ENCODE assay signal across 8 mouse cellular contexts in genomic region chr3:90491350-90491749, GRCm38 (mm10). TPM values are rescaled to one million over a fixed set of nuclear protein-coding genes. Genes with fewer than 3 reads are reported as not detected.
DNase-seq lines count a peak whose midpoint lies in the region; TF ChIP-seq lines count a peak whose summit lies in the region.

No protein-coding gene starts in this region.

- TF ChIP-seq POLR2A in heart, adult 2 months (IDR thresholded peaks at IDR 0.05; ENCODE audit: insufficient read depth, low read depth, low read length) = no peak

- no peaks in the 10 kb centered on the region for H3K79me2 ChIP-seq in heart, adult 2 months (replicated peaks; ENCODE audit: control insufficient read depth, insufficient read depth, low read length)

- H3K36me3 ChIP-seq in heart, adult 2 months (ENCODE audit: control insufficient read depth, insufficient read depth, low read length) = peaks cover 2% of the 10 kb centered on the region

- TF ChIP-seq CTCF in heart, adult 2 months (IDR thresholded peaks at IDR 0.05) = peak; percentile 42

- H3K27ac ChIP-seq in heart, adult 2 months = no peak overlapping the region; the same call in 1 of the 2 replicates

- no peak overlapping the region for H3K4me3 ChIP-seq in heart, adult 2 months

- TF ChIP-seq EP300 in heart, adult 2 months (IDR thresholded peaks at IDR 0.05; ENCODE audit: insufficient read depth, low read depth, low read length) = no peak

- H3K27me3 ChIP-seq in heart, adult 2 months (ENCODE audit: control insufficient read depth, insufficient read depth, low read length) = no peaks in the 10 kb centered on the region

- WGBS in heart, adult 2 months = 34% methylated on average over 2 of the region's 2 CpGs

- intact Hi-C loops in heart, adult 2 months (cut with DNase I) = loop anchor here (1.0 to 5.0 kb wide), 4 partner anchors 17 to 162 kb away; partner anchors contain the start of gene Chtop
- intact Hi-C loops in heart, postnatal 36 days (cut with DNase I) = loop anchor here (1.0 to 5.0 kb wide), 4 partner anchors 17 to 216 kb away; partner anchors contain the start of gene Chtop

- peaks cover 1% of the 10 kb centered on the region for H3K4me1 ChIP-seq in heart, adult 2 months (ENCODE audit: control insufficient read depth, insufficient read depth, low read length)

- DNase-seq in heart, adult 2 months = peak in 1 of 2 experiments; percentile 32
- DNase-seq in heart, postnatal 36 days = no peak
- peak; percentile 69 for DNase-seq in 3134 (ENCODE audit: extremely low read depth, insufficient read length, low spot score)
- DNase-seq in CD8-positive naive resting alpha-beta T cell, adult 2 months (ENCODE audit: low read depth in 2 of 2, low spot score in 2 of 2) = peak; percentile 36 to 44
- DNase-seq in induced T-regulatory cell, adult 2 months (ENCODE audit: low read depth) = peak; percentile 82
- DNase-seq in lung, postnatal 14 days = peak; percentile 45
- DNase-seq in right cerebral cortex, postnatal 25 days = no peak
- no peak for DNase-seq in gastrocnemius, postnatal 25 days

- H3K9ac ChIP-seq in heart, adult 2 months (ENCODE audit: low read depth, low read length) = no peak overlapping the region

RNA-seq across cellular contexts. Expression of gene Snapin, which starts 0.5 kb away (rescaled TPM):
- 10 to 100 TPM; 60.0 to 71.3 TPM for total RNA-seq in heart, adult 2 months (2021)
- polyA plus RNA-seq in heart, adult 2 months (2012; rRNA removed) = 50.7 and 89.1 TPM in 2 replicates
- 10 to 100 TPM; 61.0 to 71.3 TPM for total RNA-seq in heart, postnatal 36 days (2021)
- 10 to 100 TPM; 57.4 to 60.0 TPM for total RNA-seq in gastrocnemius, postnatal 25 days (2021)

RNA-seq across cellular contexts. Expression of gene Ilf2, which starts 15.4 kb away (rescaled TPM):
- total RNA-seq in heart, adult 2 months (2021) = 10 to 100 TPM; 30.6 to 32.2 TPM
- polyA plus RNA-seq in heart, adult 2 months (2012; rRNA removed) = 13.9 and 24.9 TPM in 2 replicates
- total RNA-seq in heart, postnatal 36 days (2021) = 10 to 100 TPM; 29.6 to 32.2 TPM
- 10 to 100 TPM; 23.4 to 25.6 TPM for total RNA-seq in gastrocnemius, postnatal 25 days (2021)

RNA-seq across cellular contexts. Expression of gene Chtop, which starts 17.9 kb away (rescaled TPM):
- 10 to 100 TPM; 90.0 to 93.0 TPM for total RNA-seq in heart, adult 2 months (2021)
- 30.4 and 51.4 TPM in 2 replicates for polyA plus RNA-seq in heart, adult 2 months (2012; rRNA removed)
- total RNA-seq in heart, postnatal 36 days (2021) = 100 to 1,000 TPM in 1 of 2 experiments, 10 to 100 TPM in 1; 92.7 to 106 TPM
- 10 to 100 TPM; 86.0 to 86.1 TPM for total RNA-seq in gastrocnemius, postnatal 25 days (2021)

RNA-seq across cellular contexts. Expression of gene S100a1, which starts 22.8 kb away (rescaled TPM):
- total RNA-seq in heart, adult 2 months (2021) = 1,000 to 10,000 TPM in 1 of 2 experiments, 100 to 1,000 TPM in 1; 871 to 1,070 TPM
- polyA plus RNA-seq in heart, adult 2 months (2012; rRNA removed) = 1,425 and 1,426 TPM in 2 replicates
- total RNA-seq in heart, postnatal 36 days (2021) = 100 to 1,000 TPM; 897 to 921 TPM
- 100 to 1,000 TPM; 112 to 150 TPM for total RNA-seq in gastrocnemius, postnatal 25 days (2021)

RNA-seq across cellular contexts. Expression of gene S100a13, which starts 22.9 kb away (rescaled TPM):
- 10 to 100 TPM; 28.3 to 29.6 TPM for total RNA-seq in heart, adult 2 months (2021)
- polyA plus RNA-seq in heart, adult 2 months (2012; rRNA removed) = 56.7 and 78.0 TPM in 2 replicates
- 10 to 100 TPM; 31.2 to 32.1 TPM for total RNA-seq in heart, postnatal 36 days (2021)
- total RNA-seq in gastrocnemius, postnatal 25 days (2021) = 10 to 100 TPM in 1 of 2 experiments, 1 to 10 TPM in 1; 9.5 to 16.8 TPM

Comparison
In these comparisons a context has a peak if more than half of its experiments do, and no peak if none do; other contexts are left out.
1. DNase-seq: peak in 3134 (single experiment), CD8-positive naive resting alpha-beta T cell, adult 2 months (2 of 2), induced T-regulatory cell, adult 2 months (single experiment) and lung, postnatal 14 days (single experiment); none in heart, postnatal 36 days (0 of 2), right cerebral cortex, postnatal 25 days (single experiment) and gastrocnemius, postnatal 25 days (single experiment).